Mouse (Mus musculus) embryo, embryonic 10 days (tissue): Measurements from ENCODE around the gene 4930467E23Rik.
"Not testable (repeated sequence)": the region's sequence is repeated elsewhere in the genome, so short reads cannot be mapped to it uniquely, and the experiment has no call there.

ENCODE experiments used
- DNase-seq: peaks from one replicate; pipeline ENCODE4 v3.0.0-alpha.2; 2015; ENCODE audit warnings: low spot score

Gene 4930467E23Rik

GRCm38 (mm10) chr8:19729276-19729675, at the start of gene 4930467E23Rik:
Gene 4930467E23Rik (plus strand): TSS chr8:19729576.
- DNase-seq, result not testable (repeated sequence)

GRCm38 (mm10) chr8:19682311-19682710, 47.1 kb upstream of the 4930467E23Rik start:
- peak; percentile 3 for DNase-seq

GRCm38 (mm10) chr8:19685476-19685875, 43.9 kb upstream of the 4930467E23Rik start:
- DNase-seq, result not testable (repeated sequence)

- DNase-seq, result not testable (repeated sequence)
Measured at GRCm38 (mm10) chr8:19688802-19689525, 40.4 kb upstream of the 4930467E23Rik start.

GRCm38 (mm10) chr8:19689745-19690144, 39.6 kb upstream of the 4930467E23Rik start:
- not testable (repeated sequence) for DNase-seq

- not testable (repeated sequence) for DNase-seq
Measured at GRCm38 (mm10) chr8:19691421-19691820, 38.0 kb upstream of the 4930467E23Rik start.

GRCm38 (mm10) chr8:19697497-19698077, 31.8 kb upstream of the 4930467E23Rik start:
- peak; percentile 3 for DNase-seq

- DNase-seq, result not testable (repeated sequence)
Measured at GRCm38 (mm10) chr8:19698123-19698522, 31.3 kb upstream of the 4930467E23Rik start.

GRCm38 (mm10) chr8:19698722-19699121, 30.7 kb upstream of the 4930467E23Rik start:
- DNase-seq, result peak; percentile 3

GRCm38 (mm10) chr8:19701326-19701725, 28.1 kb upstream of the 4930467E23Rik start:
- not testable (repeated sequence) for DNase-seq

- not testable (repeated sequence) for DNase-seq
Measured at GRCm38 (mm10) chr8:19702276-19702675, 27.1 kb upstream of the 4930467E23Rik start.

GRCm38 (mm10) chr8:19702972-19703709, 26.2 kb upstream of the 4930467E23Rik start:
- peak; percentile 94 for DNase-seq

GRCm38 (mm10) chr8:19703906-19704305, 25.5 kb upstream of the 4930467E23Rik start:
- not testable (repeated sequence) for DNase-seq

GRCm38 (mm10) chr8:19704441-19705215, 24.7 kb upstream of the 4930467E23Rik start:
- not testable (repeated sequence) for DNase-seq

GRCm38 (mm10) chr8:19705216-19705600, 24.2 kb upstream of the 4930467E23Rik start:
- not testable (repeated sequence) for DNase-seq

- not testable (repeated sequence) for DNase-seq
Measured at GRCm38 (mm10) chr8:19706101-19706725, 23.2 kb upstream of the 4930467E23Rik start.

GRCm38 (mm10) chr8:19706918-19707760, 22.2 kb upstream of the 4930467E23Rik start:
- DNase-seq, result peak; percentile 5

- not testable (repeated sequence) for DNase-seq
Measured at GRCm38 (mm10) chr8:19707761-19708443, 21.5 kb upstream of the 4930467E23Rik start.

- not testable (repeated sequence) for DNase-seq
Measured at GRCm38 (mm10) chr8:19708976-19709375, 20.4 kb upstream of the 4930467E23Rik start.

- DNase-seq, result peak; percentile 4
Measured at GRCm38 (mm10) chr8:19709488-19709887, 19.9 kb upstream of the 4930467E23Rik start.
